Mouse (Mus musculus): ENCODE data around the gene Tnrc6a. TPM values are rescaled to one million over a fixed set of nuclear protein-coding genes. Genes with fewer than 3 reads are reported as not detected.

The Tnrc6a gene
- total and polyA plus RNA-seq, 3 experiments, result 15.3 to 34.5 TPM; not detected in 1

- Histone ChIP-seq H3K27me3 (ENCODE audit: control insufficient read depth in 1 of 2, insufficient read depth in 2 of 2, low read length in 2 of 2) (no peaks in the 10 kb centered on the region), H3K4me3 (ENCODE audit: control insufficient read depth in 1 of 2, insufficient read depth in 1 of 2, low read depth in 2 of 2, low read length in 2 of 2) (no peak overlapping the region), H3K27ac (ENCODE audit: control insufficient read depth, low read depth, low read length) (no peak overlapping the region), H3K9me3 (replicated peaks; ENCODE audit: insufficient read depth, low read length) (no peaks in the 10 kb centered on the region), H3K79me2 (ENCODE audit: control insufficient read depth, insufficient read depth, low read length, poor library complexity) (no peaks in the 10 kb centered on the region), H3K4me1 (ENCODE audit: control insufficient read depth in 1 of 2, insufficient read depth in 2 of 2, low read length in 2 of 2) (no peaks in the 10 kb centered on the region), H3K36me3 (ENCODE audit: control insufficient read depth in 1 of 2, insufficient read depth in 2 of 2, low read length in 2 of 2) (no peaks in the 10 kb centered on the region; a peak in 1 of 4 replicates), H3K9ac (ENCODE audit: control insufficient read depth, low read depth, low read length, poor library complexity, severe bottlenecking) (no peak overlapping the region)
- no peak for TF ChIP-seq ZC3H11A (IDR thresholded peaks at IDR 0.05; ENCODE audit: low read depth, low read length)
- no peak for TF ChIP-seq ELF1 (IDR thresholded peaks at IDR 0.05; ENCODE audit: low read depth, low read length)
- TF ChIP-seq NRF1 (IDR thresholded peaks at IDR 0.05; ENCODE audit: insufficient read depth, low read depth, low read length, poor library complexity, severe bottlenecking), result no peak
- TF ChIP-seq SMC3 (IDR thresholded peaks at IDR 0.05; ENCODE audit: low read depth, low read length), result no peak
- TF ChIP-seq HCFC1 (IDR thresholded peaks at IDR 0.05; ENCODE audit: low read depth, low read length), result no peak
- TF ChIP-seq KAT2A (conservative IDR thresholded peaks at IDR 0.05; ENCODE audit: low read depth, low read length), result no peak
- TF ChIP-seq JUND (IDR thresholded peaks at IDR 0.05; ENCODE audit: low read depth, low read length), result no peak
- no peak for TF ChIP-seq ETS1 (IDR thresholded peaks at IDR 0.05; ENCODE audit: low read depth, low read length)
- no peak for TF ChIP-seq E2F4 (IDR thresholded peaks at IDR 0.05; ENCODE audit: borderline replicate concordance, low read depth, low read length)
- TF ChIP-seq MEF2A (IDR thresholded peaks at IDR 0.05; ENCODE audit: extremely low read depth, insufficient replicate concordance, low read depth, low read length, poor library complexity, severe bottlenecking), result no peak
- no peak for TF ChIP-seq MAX (IDR thresholded peaks at IDR 0.05; ENCODE audit: low read length)
- no peak for TF ChIP-seq EP300 (IDR thresholded peaks at IDR 0.05; ENCODE audit: low read depth in 1 of 2, low read length in 2 of 2)
- no peak for TF ChIP-seq SIN3A (IDR thresholded peaks at IDR 0.05; ENCODE audit: low read length)
- no peak for TF ChIP-seq BHLHE40 (IDR thresholded peaks at IDR 0.05; ENCODE audit: borderline replicate concordance, low read depth, low read length)
- TF ChIP-seq POLR2AphosphoS2 (IDR thresholded peaks at IDR 0.05; ENCODE audit: low read length), result no peak
- DNase-seq (ENCODE audit: low read depth, low spot score), result no peak
Measured at GRCm38 (mm10) chr7:123199656-123200206, 76.0 kb downstream of the Tnrc6a start.

GRCm38 (mm10) chr7:123200722-123201121, 77.0 kb downstream of the Tnrc6a start:
- Histone ChIP-seq H3K9ac (ENCODE audit: control insufficient read depth, low read depth, low read length, poor library complexity, severe bottlenecking) (no peak overlapping the region), H3K9me3 (replicated peaks; ENCODE audit: insufficient read depth, low read length) (no peaks in the 10 kb centered on the region), H3K79me2 (ENCODE audit: control insufficient read depth, insufficient read depth, low read length, poor library complexity) (no peaks in the 10 kb centered on the region), H3K36me3 (ENCODE audit: control insufficient read depth in 1 of 2, insufficient read depth in 2 of 2, low read length in 2 of 2) (no peaks in the 10 kb centered on the region; a peak in 1 of 4 replicates), H3K4me3 (ENCODE audit: control insufficient read depth in 1 of 2, insufficient read depth in 1 of 2, low read depth in 2 of 2, low read length in 2 of 2) (no peak overlapping the region), H3K27me3 (ENCODE audit: control insufficient read depth in 1 of 2, insufficient read depth in 2 of 2, low read length in 2 of 2) (no peaks in the 10 kb centered on the region), H3K27ac (ENCODE audit: control insufficient read depth, low read depth, low read length) (no peak overlapping the region), H3K4me1 (ENCODE audit: control insufficient read depth in 1 of 2, insufficient read depth in 2 of 2, low read length in 2 of 2) (no peaks in the 10 kb centered on the region)
- TF ChIP-seq HCFC1 (IDR thresholded peaks at IDR 0.05; ENCODE audit: low read depth, low read length), result no peak
- DNase-seq (ENCODE audit: low read depth, low spot score), result no peak

Measured in MEL (cell line).